Mouse (Mus musculus): Measurements from ENCODE around the gene Abcb6. TPM values are rescaled to one million over a fixed set of nuclear protein-coding genes. Genes with fewer than 3 reads are reported as not detected.
A peak's percentile ranks its signal among the peaks of the same experiment; 100 is the strongest.

Abcb6 gene
- total RNA-seq (2021), result 10 to 100 TPM; 20.8 to 24.2 TPM
- long read RNA-seq, experiment 1, transcript Abcb6-201 (19 exons, 2,966 nt), result major isoform, 69 of 78 reads
- long read RNA-seq, experiment 1, partial matches to known transcripts, result 2 of 78 reads
- long read RNA-seq, experiment 1, other reads (novel, unspliced or antisense), result 7 of 78 reads
- long read RNA-seq, experiment 2, transcript Abcb6-201 (19 exons, 2,966 nt), result major isoform, 49 of 55 reads
- long read RNA-seq, experiment 2, partial matches to known transcripts, result 3 of 55 reads
- long read RNA-seq, experiment 2, other reads (novel, unspliced or antisense), result 3 of 55 reads

DNA sequence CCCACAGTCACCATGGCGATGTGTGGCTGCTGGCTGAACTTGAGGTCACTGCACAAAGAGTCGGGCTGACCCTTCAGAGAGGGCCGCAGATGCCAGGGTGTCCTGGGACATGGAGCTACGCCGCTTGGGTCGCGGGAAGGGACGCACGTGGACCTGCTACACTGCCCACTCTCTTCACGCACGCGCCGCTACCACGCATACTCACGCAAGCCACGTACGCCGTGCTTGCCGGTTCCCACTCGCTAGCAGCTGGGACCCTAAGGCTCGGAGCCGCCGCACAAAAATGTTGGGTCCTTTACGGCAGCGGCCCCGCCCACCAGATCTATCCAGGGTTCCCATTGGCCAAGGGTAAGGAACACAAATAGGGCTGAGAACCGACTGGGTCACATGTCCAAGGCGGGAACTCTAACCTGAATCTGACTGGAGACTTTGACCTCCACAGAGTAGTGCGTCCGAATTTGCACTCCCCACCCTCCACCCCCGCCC lies at the start of gene Abcb6:
Gene Abcb6 (minus strand): TSS at position 288 of the 486 bp plus-strand sequence.
- peak; percentile 83 for DNase-seq

DNA sequence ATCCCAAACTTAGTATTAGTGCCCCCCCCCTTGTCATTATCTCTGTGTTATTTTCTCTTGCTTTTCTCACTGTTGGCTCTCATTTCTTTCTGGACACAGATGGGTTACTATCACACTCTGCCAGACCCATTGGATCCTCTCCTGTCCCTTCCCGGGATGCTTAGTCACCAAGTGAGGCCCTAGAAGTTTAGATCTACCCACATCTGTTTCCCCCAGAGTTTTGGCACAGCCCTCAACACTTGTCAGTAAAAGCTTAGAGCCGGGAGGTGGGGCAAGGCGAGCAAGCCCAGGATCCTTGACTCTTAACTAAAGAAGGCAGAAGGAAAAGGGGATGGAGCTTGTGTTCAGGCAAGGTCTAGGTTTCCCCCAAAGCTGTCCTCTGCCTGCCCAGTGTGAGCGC lies 49.0 kb upstream of the Abcb6 start:
- DNase-seq, result no peak

- DNase-seq, result no peak
Observed at GRCm38 (mm10) chr1:75227653-75228052, 47.5 kb upstream of the Abcb6 start.

- DNase-seq, result no peak
Observed at GRCm38 (mm10) chr1:75226138-75226537, 45.9 kb upstream of the Abcb6 start.

DNA sequence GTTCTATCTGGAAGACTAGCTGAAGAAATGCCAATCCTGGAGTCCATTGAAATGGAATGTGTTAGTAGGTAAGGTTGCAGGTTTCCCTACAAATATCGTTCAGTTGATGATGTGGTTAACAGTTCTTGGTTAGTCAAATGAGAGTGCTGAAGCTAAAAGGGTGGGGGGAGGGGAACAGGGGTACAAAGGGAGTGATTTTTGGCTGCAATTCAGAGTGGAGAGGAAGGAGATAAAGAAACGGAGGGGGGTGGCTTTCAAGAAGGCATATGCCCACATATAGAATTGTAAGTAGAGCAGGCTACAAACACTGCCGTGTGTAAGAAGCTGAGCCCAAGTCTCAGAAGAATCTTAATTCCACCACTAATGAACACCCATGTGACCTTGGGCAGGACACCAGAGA lies 45.3 kb upstream of the Abcb6 start:
- DNase-seq, result no peak

DNA sequence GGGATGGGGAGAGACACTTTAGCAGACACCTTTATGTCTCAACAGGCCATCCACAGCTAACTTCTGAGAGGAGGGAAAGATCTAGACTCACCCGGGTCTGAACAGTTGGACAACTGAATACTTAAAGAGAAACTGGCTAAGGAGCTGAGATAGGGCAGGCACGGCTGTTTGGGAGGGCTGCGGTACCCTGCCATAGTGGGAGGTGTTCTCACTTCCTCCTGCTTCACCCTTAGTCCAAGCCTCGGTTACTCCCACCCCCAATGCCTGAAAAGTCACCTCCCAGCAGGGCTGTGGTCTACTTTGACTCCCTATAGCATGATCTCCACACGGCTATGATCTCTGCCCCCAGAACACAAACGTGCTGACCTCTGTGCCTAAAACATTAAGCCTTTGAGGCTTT lies 43.3 kb upstream of the Abcb6 start:
- DNase-seq, result no peak

GRCm38 (mm10) chr1:75222926-75223325 lies 42.7 kb upstream of the Abcb6 start:
- no peak for DNase-seq

DNA sequence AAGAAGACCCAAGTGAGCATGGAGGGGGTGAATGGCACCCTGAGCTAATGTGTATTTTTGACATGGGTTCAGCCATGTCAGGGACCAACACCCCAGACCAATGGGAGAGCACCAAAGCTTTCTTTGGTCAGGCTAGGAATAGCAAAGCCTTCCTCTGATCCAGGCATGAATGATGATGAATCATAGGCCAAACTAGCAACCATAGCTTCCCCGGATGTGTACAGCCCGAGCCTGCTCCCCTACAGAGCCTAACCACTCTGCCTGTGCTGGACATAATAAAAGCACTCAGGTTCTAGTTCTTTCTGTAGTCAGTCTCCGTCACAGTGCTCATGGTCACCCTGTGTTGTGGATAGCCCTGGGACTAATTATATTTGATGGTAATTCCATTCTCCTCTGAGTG lies 41.3 kb upstream of the Abcb6 start:
- DNase-seq, result no peak

- DNase-seq, result no peak
Observed at GRCm38 (mm10) chr1:75219531-75219930, 39.3 kb upstream of the Abcb6 start, which contains the start of gene Tuba4a. TSS of gene Tuba4a (minus strand) at chr1:75219865.

DNA sequence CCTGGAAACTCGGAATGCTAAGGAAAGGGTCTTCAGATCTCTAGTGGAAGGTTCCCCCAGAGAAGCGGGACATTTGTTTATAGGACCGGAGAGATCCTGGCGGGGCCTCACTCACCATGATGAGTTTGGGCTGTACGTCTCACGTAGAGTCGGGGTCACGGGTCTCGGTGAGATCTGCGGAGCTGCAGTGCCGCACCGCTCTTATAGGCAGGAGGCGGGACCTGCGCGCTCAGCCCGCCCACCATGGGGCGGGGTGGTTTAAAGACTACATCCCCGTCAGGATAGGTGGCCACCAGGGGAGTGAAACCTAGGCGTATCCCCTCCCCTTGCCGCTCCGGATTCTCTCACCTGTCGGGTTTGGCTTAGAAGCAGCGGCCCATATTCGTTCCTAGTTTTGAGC lies 38.9 kb upstream of the Abcb6 start:
- peak; percentile 84 for DNase-seq

DNA sequence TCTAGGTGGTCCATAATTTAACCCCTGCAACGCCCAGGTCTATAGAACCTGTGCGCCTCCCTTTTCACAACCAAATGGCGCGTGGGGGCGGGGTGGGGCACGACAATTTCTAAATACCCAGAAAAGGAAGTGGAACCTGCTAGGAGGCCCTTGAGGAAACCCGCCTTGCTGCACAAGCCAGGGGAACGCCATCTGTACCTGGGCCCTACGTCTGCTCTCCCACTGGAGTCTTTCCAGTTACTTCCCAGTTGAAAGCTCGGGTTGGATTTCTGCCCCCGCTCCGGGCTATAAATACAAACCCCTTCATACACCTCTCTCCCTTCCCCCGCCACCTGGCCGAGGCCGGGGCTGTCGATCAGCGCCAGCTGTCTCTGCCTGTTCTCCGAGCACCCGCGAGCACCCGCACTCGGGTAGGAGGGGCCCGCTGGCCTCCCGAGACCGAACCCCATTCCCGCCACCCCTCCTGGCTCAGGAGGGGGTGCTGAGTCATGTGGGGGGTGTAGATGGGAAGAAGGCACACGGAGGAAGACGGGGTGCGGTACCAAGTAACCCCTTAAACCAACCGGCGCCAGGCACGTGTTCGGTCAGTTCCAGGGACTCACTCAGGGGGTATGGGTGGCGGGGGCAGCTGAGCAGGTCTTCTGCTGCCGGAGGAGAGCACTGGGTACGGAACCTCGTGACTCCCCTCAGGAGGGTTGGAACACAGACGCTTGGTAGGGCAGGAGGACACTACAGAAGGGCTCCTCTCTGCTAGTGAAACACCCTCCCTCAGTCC lies 38.2 kb upstream of the Abcb6 start:
- DNase-seq, result peak; percentile 74

DNA sequence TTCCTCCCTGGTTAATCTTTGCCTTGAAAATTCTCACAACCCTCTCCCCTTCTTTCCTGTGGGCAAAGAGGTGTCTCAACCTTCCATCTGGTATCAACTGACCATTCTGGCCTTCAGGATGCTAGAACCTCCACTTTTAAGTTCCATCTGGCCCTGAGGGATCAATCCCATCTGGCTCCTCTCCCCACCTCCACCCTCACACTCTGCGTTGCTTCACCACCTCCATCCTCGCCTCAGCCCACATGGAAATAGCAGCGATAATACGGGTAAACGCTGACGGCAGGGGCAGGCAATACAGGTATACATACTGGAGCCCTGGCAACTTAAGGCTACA lies 37.7 kb upstream of the Abcb6 start:
- no peak for DNase-seq

GRCm38 (mm10) chr1:75216797-75217585 lies 36.8 kb upstream of the Abcb6 start:
- DNase-seq, result peak; percentile 49

- peak; percentile 27 for DNase-seq
Observed at GRCm38 (mm10) chr1:75215785-75216184, 35.6 kb upstream of the Abcb6 start.

DNA sequence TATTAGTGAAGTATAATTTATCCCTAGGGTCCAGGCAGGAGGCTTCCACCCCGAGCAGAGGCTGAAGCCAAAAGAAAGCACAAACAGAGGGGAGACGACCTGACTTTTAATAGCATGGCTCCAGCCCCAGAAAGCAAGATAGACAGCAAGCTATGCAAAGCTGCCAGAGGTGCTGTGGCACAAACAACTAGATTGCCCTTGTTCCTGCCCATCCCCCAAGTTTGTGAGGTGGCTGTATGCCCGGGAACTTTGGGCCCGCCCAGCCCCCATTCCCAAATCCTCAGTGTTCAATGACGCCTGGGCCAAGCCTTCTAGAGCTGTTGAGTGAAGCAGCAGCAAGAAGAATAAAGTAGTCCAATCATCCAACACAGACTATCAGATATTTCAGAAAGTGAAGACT lies 34.7 kb upstream of the Abcb6 start:
- DNase-seq, result no peak

- no peak for DNase-seq
Observed at GRCm38 (mm10) chr1:75214442-75214841, 34.2 kb upstream of the Abcb6 start.

DNA sequence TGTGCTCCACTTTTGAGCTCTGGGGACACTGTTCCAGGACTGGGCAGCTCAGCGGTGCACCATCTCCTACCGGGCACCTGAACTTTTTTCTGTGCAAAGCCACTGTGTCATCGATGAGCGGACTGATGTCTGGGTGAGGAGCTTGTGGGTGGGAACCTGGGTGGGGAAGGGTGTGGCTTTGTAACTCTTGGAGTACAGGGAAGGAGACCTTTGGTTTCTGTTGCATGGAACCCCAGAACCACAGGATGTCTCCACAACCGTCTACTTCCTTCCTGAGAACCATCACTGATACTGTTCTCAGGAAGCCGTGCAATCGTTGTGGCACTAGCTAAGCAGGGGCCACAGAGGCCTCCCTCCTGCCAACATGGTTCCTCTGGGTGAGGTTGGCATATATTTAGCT lies 32.9 kb upstream of the Abcb6 start:
- DNase-seq, result no peak

DNA sequence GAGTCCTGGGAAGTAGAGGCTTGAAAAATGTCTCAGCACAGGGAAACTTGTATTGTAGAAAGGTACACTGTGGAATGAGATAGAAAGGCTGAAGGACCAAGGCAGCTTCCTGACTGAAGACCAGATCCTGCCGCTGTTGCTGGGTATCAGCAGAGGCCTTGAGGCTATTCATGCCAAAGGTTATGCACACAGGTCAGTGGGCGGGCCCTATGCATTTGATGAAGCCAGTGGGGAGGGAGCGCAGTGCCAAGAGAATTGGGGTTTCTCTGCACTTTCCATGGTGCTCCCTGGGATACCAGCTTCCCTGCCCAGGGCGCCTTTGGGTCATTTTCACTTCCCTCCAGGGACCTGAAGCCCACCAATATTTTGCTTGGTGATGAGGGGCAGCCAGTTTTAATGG lies 32.4 kb upstream of the Abcb6 start:
- no peak for DNase-seq

DNA sequence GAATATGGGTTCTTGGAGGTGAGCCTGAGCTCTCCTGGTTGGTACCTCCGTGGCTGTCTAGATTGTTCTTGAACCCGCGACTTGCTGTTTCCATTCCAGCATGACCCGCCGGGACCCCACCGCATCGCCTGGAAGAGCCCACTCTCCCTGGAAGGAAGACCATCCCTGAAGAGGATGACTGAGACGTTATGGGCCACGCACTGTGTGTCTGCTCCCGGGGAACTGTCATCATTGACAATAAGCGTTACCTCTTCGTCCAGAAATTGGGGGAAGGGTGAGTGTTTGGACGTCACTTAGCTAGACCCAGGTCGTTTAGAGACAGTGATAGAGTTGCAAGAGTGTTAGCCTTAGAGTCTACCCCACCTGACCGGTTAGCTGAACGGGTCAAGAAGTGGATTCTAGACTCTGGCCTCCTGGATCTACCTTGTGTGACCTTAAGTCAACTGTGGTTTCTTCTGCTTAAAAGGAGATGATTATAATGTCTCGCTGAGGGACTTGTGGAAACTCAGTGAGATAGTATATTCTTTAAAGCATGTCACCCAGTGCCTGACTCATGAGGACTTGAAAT lies 31.0 kb upstream of the Abcb6 start:
- DNase-seq, result no peak

GRCm38 (mm10) chr1:75210136-75211087 lies 30.2 kb upstream of the Abcb6 start, which contains the start of the genes Glb1l and Stk16:
TSS of gene Glb1l (minus strand) at chr1:75210813.
TSS of gene Stk16 (plus strand) at chr1:75210838.
- DNase-seq, result peak; percentile 96
